Mouse (Mus musculus): Measurements from ENCODE around the gene Slc27a3. TPM values are rescaled to one million over a fixed set of nuclear protein-coding genes. Genes with fewer than 3 reads are reported as not detected.
A peak's percentile ranks its signal among the peaks of the same experiment; 100 is the strongest.
"Not testable (repeated sequence)": the region's sequence is repeated elsewhere in the genome, so short reads cannot be mapped to it uniquely, and the experiment has no call there.

Slc27a3 gene
- total and polyA plus RNA-seq, 3 experiments: 1.9 to 2.8 TPM; not detected in 1

DNA sequence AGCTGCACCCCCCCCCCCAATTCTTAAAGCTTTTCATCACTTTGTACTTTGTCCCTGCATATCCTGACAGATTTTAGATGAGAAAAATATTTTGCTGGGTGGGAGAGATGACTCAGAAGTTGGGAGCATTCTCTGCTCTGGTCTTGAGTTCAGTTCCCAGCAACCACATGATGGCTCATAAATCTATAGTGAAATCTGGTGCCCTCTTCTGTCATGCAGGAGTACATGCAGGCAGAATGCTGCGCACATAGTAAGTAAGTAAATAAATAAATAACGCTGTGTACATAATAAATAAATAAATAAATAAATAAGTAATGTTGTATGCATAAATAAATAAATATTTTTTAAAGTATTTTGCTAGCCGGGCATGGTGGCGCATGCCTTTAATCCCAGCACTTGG is 41.9 kb downstream of the Slc27a3 start:
- DNase-seq (ENCODE audit: low read depth, low spot score): peak; percentile 52
- Histone ChIP-seq H3K4me3 (ENCODE audit: control insufficient read depth in 1 of 2, insufficient read depth in 1 of 2, low read depth in 2 of 2, low read length in 2 of 2) (no peak overlapping the region), H3K4me1 (ENCODE audit: control insufficient read depth in 1 of 2, insufficient read depth in 2 of 2, low read length in 2 of 2) (no peaks in the 10 kb centered on the region), H3K9me3 (replicated peaks; ENCODE audit: insufficient read depth, low read length) (no peaks in the 10 kb centered on the region), H3K9ac (ENCODE audit: control insufficient read depth, low read depth, low read length, poor library complexity, severe bottlenecking) (no peak overlapping the region), H3K36me3 (ENCODE audit: control insufficient read depth in 1 of 2, insufficient read depth in 2 of 2, low read length in 2 of 2) (peaks cover 2 to 45% of the 10 kb centered on the region in 2 experiments; a peak in 3 of 4 replicates), H3K79me2 (ENCODE audit: control insufficient read depth, insufficient read depth, low read length, poor library complexity) (no peaks in the 10 kb centered on the region), H3K27me3 (ENCODE audit: control insufficient read depth in 1 of 2, insufficient read depth in 2 of 2, low read length in 2 of 2) (no peaks in the 10 kb centered on the region), H3K27ac (ENCODE audit: control insufficient read depth, low read depth, low read length) (no peak overlapping the region)
- TF ChIP-seq RAD21 (IDR thresholded peaks at IDR 0.05; ENCODE audit: low read depth, low read length) (peak; percentile 22), CTCF (IDR thresholded peaks at IDR 0.05 in 2 of 3, conservative IDR thresholded peaks at IDR 0.05 in 1 of 3; ENCODE audit: control insufficient read depth in 1 of 3, insufficient read depth in 1 of 3, low read depth in 2 of 3, low read length in 3 of 3, poor library complexity in 1 of 3, severe bottlenecking in 1 of 3) (peak in 2 of 3 experiments; percentile 34 to 45; a peak in 3 of 6 replicates), ZNF384 (IDR thresholded peaks at IDR 0.05; ENCODE audit: low read depth, low read length) (no peak)

DNA sequence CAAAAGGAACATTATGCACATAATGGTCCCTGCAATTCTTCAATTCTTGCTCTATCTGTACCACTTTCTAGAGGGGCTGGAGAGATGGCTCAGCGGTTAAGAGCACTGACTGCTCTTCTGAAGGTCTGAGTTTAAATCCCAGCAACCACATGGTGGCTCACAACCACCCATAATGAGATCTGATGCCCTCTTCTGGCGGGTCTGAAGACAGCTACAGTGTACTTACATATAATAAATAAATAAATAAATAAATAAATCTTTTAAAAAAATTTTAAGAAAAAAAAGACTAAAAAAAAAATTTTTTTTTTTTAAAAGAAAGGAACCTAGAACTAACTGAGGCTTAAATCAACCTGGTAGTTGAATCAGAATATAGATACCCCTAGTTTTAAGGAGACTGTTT is 46.9 kb downstream of the Slc27a3 start:
- peak; percentile 71 for DNase-seq (ENCODE audit: low read depth, low spot score)
- Histone ChIP-seq H3K79me2 (ENCODE audit: control insufficient read depth, insufficient read depth, low read length, poor library complexity) (peaks cover 12% of the 10 kb centered on the region), H3K4me1 (ENCODE audit: control insufficient read depth in 1 of 2, insufficient read depth in 2 of 2, low read length in 2 of 2) (peaks cover 3 to 11% of the 10 kb centered on the region in 2 experiments), H3K36me3 (ENCODE audit: control insufficient read depth in 1 of 2, insufficient read depth in 2 of 2, low read length in 2 of 2) (peaks cover 15 to 23% of the 10 kb centered on the region in 2 experiments)
- H3K9me3 ChIP-seq (replicated peaks; ENCODE audit: insufficient read depth, low read length); H3K27me3 ChIP-seq (ENCODE audit: control insufficient read depth in 1 of 2, insufficient read depth in 2 of 2, low read length in 2 of 2); H3K4me3 ChIP-seq (ENCODE audit: control insufficient read depth in 1 of 2, insufficient read depth in 1 of 2, low read depth in 2 of 2, low read length in 2 of 2); H3K27ac ChIP-seq (ENCODE audit: control insufficient read depth, low read depth, low read length); H3K9ac ChIP-seq (ENCODE audit: control insufficient read depth, low read depth, low read length, poor library complexity, severe bottlenecking): not testable (repeated sequence)
- TF ChIP-seq SIN3A (IDR thresholded peaks at IDR 0.05; ENCODE audit: low read length) (peak; percentile 37; the same call in 1 of the 2 replicates), MYC (IDR thresholded peaks at IDR 0.05; ENCODE audit: low read depth, low read length) (peak; percentile 65; the same call in 1 of the 2 replicates), MXI1 (IDR thresholded peaks at IDR 0.05; ENCODE audit: low read depth, low read length) (peak; percentile 18; the same call in 1 of the 2 replicates), CTCF (IDR thresholded peaks at IDR 0.05 in 2 of 3, conservative IDR thresholded peaks at IDR 0.05 in 1 of 3; ENCODE audit: control insufficient read depth in 1 of 3, insufficient read depth in 1 of 3, low read depth in 2 of 3, low read length in 3 of 3, poor library complexity in 1 of 3, severe bottlenecking in 1 of 3) (peak in 1 of 3 experiments; percentile 9; a peak in 1 of 6 replicates)

GRCm38 (mm10) chr3:90340177-90340576 is 49.6 kb downstream of the Slc27a3 start:
- peaks cover 13 to 32% of the 10 kb centered on the region in 2 experiments for H3K36me3 ChIP-seq (ENCODE audit: control insufficient read depth in 1 of 2, insufficient read depth in 2 of 2, low read length in 2 of 2)
- H3K79me2 ChIP-seq (ENCODE audit: control insufficient read depth, insufficient read depth, low read length, poor library complexity): peaks cover 25% of the 10 kb centered on the region
- TF ChIP-seq MEF2A (IDR thresholded peaks at IDR 0.05; ENCODE audit: extremely low read depth, insufficient replicate concordance, low read depth, low read length, poor library complexity, severe bottlenecking): no peak
- TF ChIP-seq TCF12 (IDR thresholded peaks at IDR 0.05; ENCODE audit: low read depth, low read length): peak; percentile 73
- peak; percentile 87 for TF ChIP-seq RCOR1 (IDR thresholded peaks at IDR 0.05; ENCODE audit: low read depth, low read length)
- TF ChIP-seq MAFK (IDR thresholded peaks at IDR 0.05; ENCODE audit: borderline replicate concordance, low read depth, low read length): no peak
- TF ChIP-seq MAX (IDR thresholded peaks at IDR 0.05; ENCODE audit: low read length): no peak
- peak; percentile 80 for TF ChIP-seq GATA1 (IDR thresholded peaks at IDR 0.05; ENCODE audit: low read depth, low read length)
- peak; percentile 71 to 78 for TF ChIP-seq EP300 (IDR thresholded peaks at IDR 0.05; ENCODE audit: low read depth in 1 of 2, low read length in 2 of 2)
- TF ChIP-seq ETS1 (IDR thresholded peaks at IDR 0.05; ENCODE audit: low read depth, low read length): peak; percentile 41; the same call in 1 of the 2 replicates
- peak; percentile 86 for TF ChIP-seq ZNF384 (IDR thresholded peaks at IDR 0.05; ENCODE audit: low read depth, low read length)
- DNase-seq (ENCODE audit: low read depth, low spot score): peak; percentile 18
- no peak overlapping the region for H3K27ac ChIP-seq (ENCODE audit: control insufficient read depth, low read depth, low read length)
- H3K4me3 ChIP-seq (ENCODE audit: control insufficient read depth in 1 of 2, insufficient read depth in 1 of 2, low read depth in 2 of 2, low read length in 2 of 2): no peak overlapping the region
- H3K27me3 ChIP-seq (ENCODE audit: control insufficient read depth in 1 of 2, insufficient read depth in 2 of 2, low read length in 2 of 2): no peaks in the 10 kb centered on the region
- no peak overlapping the region for H3K9ac ChIP-seq (ENCODE audit: control insufficient read depth, low read depth, low read length, poor library complexity, severe bottlenecking)
- no peaks in the 10 kb centered on the region for H3K9me3 ChIP-seq (replicated peaks; ENCODE audit: insufficient read depth, low read length)
- H3K4me1 ChIP-seq (ENCODE audit: control insufficient read depth in 1 of 2, insufficient read depth in 2 of 2, low read length in 2 of 2): peaks cover 3 to 14% of the 10 kb centered on the region in 2 experiments
